Mouse (Mus musculus) urinary bladder, adult 2 months (tissue): ENCODE measurements around the gene Gm13088. TPM values are rescaled to one million over a fixed set of nuclear protein-coding genes. Genes with fewer than 3 reads are reported as not detected.
"Not testable (repeated sequence)": the region's sequence is repeated elsewhere in the genome, so short reads cannot be mapped to it uniquely, and the experiment has no call there.

Experiments
- DNase-seq: peaks from one replicate; pipeline ENCODE4 v3.0.0; 2022; ENCODE audit warnings: low spot score
- polyA plus RNA-seq: library from polyadenylated mRNA; depleted of rRNA; stranded (reverse); fragments of >200 nt; gene quantifications from 2 replicates; pipeline ENCODE4 v1.2.3, GENCODE M21; 2012; rRNA removed

Gm13088 gene
- polyA plus RNA-seq, result not detected in 2 replicates

GRCm38 (mm10) chr4:143657146-143657545 is at the start of gene Gm13088:
Gene Gm13088, minus strand, starts transcription at chr4:143657246.
- not testable (repeated sequence) for DNase-seq

- no peak for DNase-seq
These were observed 45.6 kb upstream of the Gm13088 start, which contains the start of gene Gm13089 for GRCm38 (mm10) chr4:143702611-143703010. Gene Gm13089, minus strand, starts transcription at chr4:143702711.

GRCm38 (mm10) chr4:143618101-143618500 is 38.9 kb downstream of the Gm13088 start:
- not testable (repeated sequence) for DNase-seq

GRCm38 (mm10) chr4:143614703-143615102 is 42.3 kb downstream of the Gm13088 start, which contains the start of gene Gm13083:
Gene Gm13083, plus strand, starts transcription at chr4:143615003.
- not testable (repeated sequence) for DNase-seq

- DNase-seq, result not testable (repeated sequence)
These were observed 45.1 kb downstream of the Gm13088 start for GRCm38 (mm10) chr4:143611927-143612326.

Other genes starting within 250 kb of the Gm13088 start
- 9.2 and 10.6 TPM in 2 replicates for gene Pramef8, start 244.8 kb downstream of the Gm13088 start, polyA plus RNA-seq
- not detected in 2 replicates for gene Oog4, start 206.9 kb downstream of the Gm13088 start, polyA plus RNA-seq
- not detected in 2 replicates for gene Gm13043, start 145.9 kb downstream of the Gm13088 start, polyA plus RNA-seq
- not detected in 2 replicates for gene Gm13040, start 121.3 kb downstream of the Gm13088 start, polyA plus RNA-seq
- not detected in 2 replicates for gene BC080695, start 105.5 kb downstream of the Gm13088 start, polyA plus RNA-seq
- not detected in 2 replicates for gene Gm13057, start 105.5 kb downstream of the Gm13088 start, polyA plus RNA-seq
- gene Gm13083, start 42.2 kb downstream of the Gm13088 start, polyA plus RNA-seq, result not detected in 2 replicates
- gene Gm13089, start 45.5 kb upstream of the Gm13088 start, polyA plus RNA-seq, result not detected in 2 replicates
- not detected in 2 replicates for gene Gm13078, start 62.2 kb upstream of the Gm13088 start, polyA plus RNA-seq
- not detected in 2 replicates for gene Gm13023, start 132.1 kb upstream of the Gm13088 start, polyA plus RNA-seq
- gene Gm13084, start 158.8 kb upstream of the Gm13088 start, polyA plus RNA-seq, result not detected in 2 replicates
- not detected in 2 replicates for gene Gm13103, start 189.3 kb upstream of the Gm13088 start, polyA plus RNA-seq
- not detected in 2 replicates for gene Pramef6, start 243.1 kb upstream of the Gm13088 start, polyA plus RNA-seq